Mouse (Mus musculus) midbrain, embryonic 13.5 days (tissue): Measurements from ENCODE around the gene Muc4. TPM values are rescaled to one million over a fixed set of nuclear protein-coding genes. Genes with fewer than 3 reads are reported as not detected.

Source experiments
- ATAC-seq: fragments of 200-750 bp; cut with Nextera tagmentation; 2 replicates; pipeline ENCODE4 v1.8.0; 2017; ENCODE audit warnings: mild to moderate bottlenecking, moderate TSS enrichment, moderate library complexity
- H3K27ac ChIP-seq: fragments of 300-500 bp; sonication (generic); 2 replicates; pipeline ENCODE4 v1.5.1; 2015; ENCODE audit warnings: inconsistent platforms, mild to moderate bottlenecking, moderate library complexity
- H3K27me3 ChIP-seq: fragments of 300-500 bp; sonication (generic); 2 replicates; pipeline ENCODE4 v1.6.1; 2015; ENCODE audit warnings: mild to moderate bottlenecking, inconsistent platforms
- H3K36me3 ChIP-seq: fragments of 300-500 bp; sonication (generic); 2 replicates; pipeline ENCODE4 v1.6.1; 2015; ENCODE audit warnings: mild to moderate bottlenecking, inconsistent platforms
- H3K4me1 ChIP-seq: fragments of 300-500 bp; sonication (generic); replicated peaks from 2 replicates; pipeline ENCODE4 v1.6.1; 2015; ENCODE audit warnings: inconsistent platforms
- H3K4me2 ChIP-seq: fragments of 300-500 bp; sonication (generic); replicated peaks from 2 replicates; pipeline ENCODE4 v1.6.1; 2015; ENCODE audit warnings: moderate library complexity, mild to moderate bottlenecking, inconsistent platforms
- H3K4me3 ChIP-seq: fragments of 300-500 bp; sonication (generic); replicated peaks from 2 replicates; pipeline ENCODE4 v1.5.1; 2015; ENCODE audit warnings: mild to moderate bottlenecking, inconsistent platforms
- H3K9ac ChIP-seq: fragments of 300-500 bp; sonication (generic); replicated peaks from 2 replicates; pipeline ENCODE4 v1.6.1; 2015; ENCODE audit warnings: mild to moderate bottlenecking, inconsistent platforms
- H3K9me3 ChIP-seq: fragments of 300-500 bp; sonication (generic); 2 replicates; pipeline ENCODE4 v1.6.1; 2016; ENCODE audit warnings: mild to moderate bottlenecking, inconsistent platforms
- WGBS: fragments of 180-500 bp; shearing (Covaris S2); methylation state at CpG from one replicate; pipeline ENCODE4 v1.1.7; 2015; 5-methylcytosine and 5-hydroxymethylcytosine counted together
- polyA plus RNA-seq: library from polyadenylated mRNA; unstranded; fragments of >200 nt; fragmentation: Nextera tagmentation; extraction: Ambion mirVana; gene quantifications from 2 replicates; pipeline ENCODE4 v1.2.1, GENCODE M21; 2015

Muc4 gene
- polyA plus RNA-seq, 1 experiment from 2014 or later: not detected

GRCm38 (mm10) chr16:32707824-32708456, 27.7 kb upstream of the Muc4 start:
- WGBS: 76% methylated on average over 9 of the region's 9 CpGs
- Histone ChIP-seq H3K9ac (no peak overlapping the region), H3K4me3 (no peak overlapping the region), H3K27ac (no peak overlapping the region), H3K9me3 (no peaks in the 10 kb centered on the region), H3K4me2 (no peak overlapping the region), H3K4me1 (no peaks in the 10 kb centered on the region), H3K36me3 (no peaks in the 10 kb centered on the region), H3K27me3 (no peaks in the 10 kb centered on the region)
- ATAC-seq: no peak

GRCm38 (mm10) chr16:32708457-32709033, 27.1 kb upstream of the Muc4 start:
- H3K4me3 ChIP-seq: no peak overlapping the region
- no peaks in the 10 kb centered on the region for H3K4me1 ChIP-seq
- no peaks in the 10 kb centered on the region for H3K9me3 ChIP-seq
- no peaks in the 10 kb centered on the region for H3K36me3 ChIP-seq
- 80% methylated on average over 10 of the region's 10 CpGs for WGBS
- no peak overlapping the region for H3K4me2 ChIP-seq
- no peaks in the 10 kb centered on the region for H3K27me3 ChIP-seq
- H3K9ac ChIP-seq: no peak overlapping the region
- H3K27ac ChIP-seq: no peak overlapping the region
- no peak for ATAC-seq

GRCm38 (mm10) chr16:32709116-32709515, 26.6 kb upstream of the Muc4 start:
- WGBS: 93% methylated on average over 8 of the region's 8 CpGs
- no peaks in the 10 kb centered on the region for H3K9me3 ChIP-seq
- no peak for ATAC-seq
- H3K27me3 ChIP-seq: no peaks in the 10 kb centered on the region
- no peak overlapping the region for H3K4me2 ChIP-seq
- H3K4me1 ChIP-seq: no peaks in the 10 kb centered on the region
- H3K27ac ChIP-seq: no peak overlapping the region
- H3K36me3 ChIP-seq: no peaks in the 10 kb centered on the region
- H3K4me3 ChIP-seq: no peak overlapping the region
- no peak overlapping the region for H3K9ac ChIP-seq

- Histone ChIP-seq H3K4me3 (no peak overlapping the region), H3K27ac (no peak overlapping the region), H3K9me3 (no peaks in the 10 kb centered on the region), H3K4me2 (no peak overlapping the region), H3K36me3 (no peaks in the 10 kb centered on the region), H3K27me3 (no peaks in the 10 kb centered on the region), H3K4me1 (0 out of 2 replicates have a peak, but pooled peaks cover 3% of the 10 kb centered on the region), H3K9ac (no peak overlapping the region)
- WGBS: 87% methylated on average over 14 of the region's 14 CpGs
- no peak for ATAC-seq
Observed at GRCm38 (mm10) chr16:32710426-32711070, 25.1 kb upstream of the Muc4 start.

GRCm38 (mm10) chr16:32712202-32712601, 23.5 kb upstream of the Muc4 start:
- Histone ChIP-seq H3K27ac (no peak overlapping the region), H3K9ac (no peak overlapping the region), H3K27me3 (no peaks in the 10 kb centered on the region), H3K4me1 (0 out of 2 replicates have a peak, but pooled peaks cover 3% of the 10 kb centered on the region), H3K4me2 (no peak overlapping the region), H3K36me3 (no peaks in the 10 kb centered on the region), H3K9me3 (no peaks in the 10 kb centered on the region), H3K4me3 (no peak overlapping the region)
- WGBS: 82% methylated on average over 11 of the region's 11 CpGs
- ATAC-seq: no peak

- H3K4me2 ChIP-seq: no peak overlapping the region
- no peak for ATAC-seq
- 78% methylated on average over 6 of the region's 6 CpGs for WGBS
Observed at GRCm38 (mm10) chr16:32713556-32713955, 22.1 kb upstream of the Muc4 start.

GRCm38 (mm10) chr16:32715364-32715763, 20.3 kb upstream of the Muc4 start:
- no peak overlapping the region for H3K4me2 ChIP-seq

More at GRCm38 (mm10) chr16:32713556-32713955, 22.1 kb upstream of the Muc4 start:
- Histone ChIP-seq H3K9me3 (no peaks in the 10 kb centered on the region), H3K4me1 (0 out of 2 replicates have a peak, but pooled peaks cover 3% of the 10 kb centered on the region), H3K9ac (no peak overlapping the region), H3K27me3 (no peaks in the 10 kb centered on the region), H3K4me3 (no peak overlapping the region), H3K27ac (no peak overlapping the region), H3K36me3 (no peaks in the 10 kb centered on the region)

GRCm38 (mm10) chr16:32723163-32723562, 12.5 kb upstream of the Muc4 start:
- Histone ChIP-seq H3K27me3 (no peaks in the 10 kb centered on the region), H3K36me3 (no peaks in the 10 kb centered on the region), H3K9me3 (no peaks in the 10 kb centered on the region), H3K27ac (no peak overlapping the region), H3K4me1 (no peaks in the 10 kb centered on the region), H3K9ac (no peak overlapping the region), H3K4me3 (no peak overlapping the region), H3K4me2 (no peak overlapping the region)
- WGBS: 90% methylated on average over 7 of the region's 7 CpGs
- no peak for ATAC-seq

More at GRCm38 (mm10) chr16:32715364-32715763, 20.3 kb upstream of the Muc4 start:
- no peak overlapping the region for H3K4me3 ChIP-seq
- no peaks in the 10 kb centered on the region for H3K36me3 ChIP-seq
- no peak overlapping the region for H3K27ac ChIP-seq
- 0 out of 2 replicates have a peak, but pooled peaks cover 3% of the 10 kb centered on the region for H3K4me1 ChIP-seq
- H3K9ac ChIP-seq: no peak overlapping the region
- no peaks in the 10 kb centered on the region for H3K27me3 ChIP-seq
- WGBS: 29% methylated on average over 13 of the region's 13 CpGs
- H3K9me3 ChIP-seq: no peaks in the 10 kb centered on the region
- no peak for ATAC-seq

- Histone ChIP-seq H3K4me1 (no peaks in the 10 kb centered on the region), H3K9me3 (no peaks in the 10 kb centered on the region), H3K4me3 (no peak overlapping the region), H3K27ac (no peak overlapping the region), H3K4me2 (no peak overlapping the region), H3K36me3 (no peaks in the 10 kb centered on the region), H3K9ac (no peak overlapping the region), H3K27me3 (no peaks in the 10 kb centered on the region)
- ATAC-seq: no peak
- 75% methylated on average over 4 of the region's 4 CpGs for WGBS
Observed at GRCm38 (mm10) chr16:32723767-32724166, 11.9 kb upstream of the Muc4 start.

- no peak for ATAC-seq
- WGBS: 82% methylated on average over 2 of the region's 2 CpGs
- H3K36me3 ChIP-seq: no peaks in the 10 kb centered on the region
- H3K9ac ChIP-seq: no peak overlapping the region
- no peak overlapping the region for H3K4me2 ChIP-seq
- H3K27me3 ChIP-seq: no peaks in the 10 kb centered on the region
- no peaks in the 10 kb centered on the region for H3K4me1 ChIP-seq
- no peaks in the 10 kb centered on the region for H3K9me3 ChIP-seq
- H3K27ac ChIP-seq: no peak overlapping the region
- H3K4me3 ChIP-seq: no peak overlapping the region
Observed at GRCm38 (mm10) chr16:32724259-32724658, 11.4 kb upstream of the Muc4 start.

- ATAC-seq: no peak
- H3K9me3 ChIP-seq: no peaks in the 10 kb centered on the region
- no peaks in the 10 kb centered on the region for H3K27me3 ChIP-seq
- H3K27ac ChIP-seq: no peak overlapping the region
- H3K4me3 ChIP-seq: no peak overlapping the region
- no peaks in the 10 kb centered on the region for H3K36me3 ChIP-seq
- H3K4me2 ChIP-seq: no peak overlapping the region
- H3K4me1 ChIP-seq: no peaks in the 10 kb centered on the region
- H3K9ac ChIP-seq: no peak overlapping the region
Observed at GRCm38 (mm10) chr16:32726501-32726900, 9.2 kb upstream of the Muc4 start.

GRCm38 (mm10) chr16:32728240-32728639, 7.4 kb upstream of the Muc4 start:
- Histone ChIP-seq H3K36me3 (no peaks in the 10 kb centered on the region), H3K9me3 (no peaks in the 10 kb centered on the region), H3K27ac (no peak overlapping the region), H3K4me3 (no peak overlapping the region), H3K27me3 (no peaks in the 10 kb centered on the region), H3K4me2 (no peak overlapping the region), H3K4me1 (no peaks in the 10 kb centered on the region), H3K9ac (no peak overlapping the region)
- no peak for ATAC-seq
